Mouse (Mus musculus): ENCODE results near the gene Ccrl2. TPM values are rescaled to one million over a fixed set of nuclear protein-coding genes. Genes with fewer than 3 reads are reported as not detected.

The Ccrl2 gene
- polyA plus RNA-seq (2015; fragmentation: Nextera tagmentation; extraction: Ambion mirVana): 2.5 TPM in 2 replicates

DNA sequence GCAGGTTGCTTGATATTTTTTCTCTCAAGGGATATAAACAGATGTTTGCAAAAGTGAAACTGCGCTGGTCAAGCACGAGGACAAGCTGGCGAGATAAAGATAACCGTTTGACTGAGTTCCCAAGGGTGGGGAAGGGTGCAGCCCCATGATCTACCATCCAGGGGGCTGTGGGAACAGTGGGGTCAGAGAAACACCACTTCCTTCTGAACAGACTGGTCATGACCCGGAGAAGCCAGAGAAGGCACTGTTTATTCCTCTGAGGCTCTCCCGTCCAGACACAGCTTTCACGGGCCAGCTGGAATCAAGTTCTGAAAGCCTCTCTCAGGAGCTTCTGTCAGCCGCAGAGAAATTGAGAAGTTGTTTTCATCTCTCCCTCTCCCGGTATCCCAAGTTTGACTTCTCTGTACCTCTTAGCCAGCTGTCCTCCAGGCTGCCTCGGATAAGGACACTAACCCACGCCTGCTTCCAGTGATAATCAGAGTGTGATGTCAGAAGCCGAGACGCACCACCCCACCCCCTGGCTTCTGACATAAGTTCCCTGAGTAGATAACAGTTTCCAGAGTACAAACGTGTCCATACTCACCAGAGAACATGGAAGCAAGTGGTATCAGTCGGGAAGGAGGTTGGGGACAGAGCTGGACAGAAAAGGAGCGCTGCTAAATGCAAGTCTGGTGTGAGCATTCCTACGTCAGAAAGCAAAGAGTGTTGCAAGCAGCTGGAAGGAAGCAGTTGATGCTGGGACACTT is at the start of gene Ccrl2:
Gene Ccrl2 (minus strand): TSS at position 722 of the 746 bp plus-strand sequence.
- H3K4me2 ChIP-seq: peak within 1 kb of the TSS; percentile 83
- H3K9ac ChIP-seq: peak within 1 kb of the TSS; percentile 27; the same call in 1 of the 2 replicates
- H3K4me3 ChIP-seq (replicated peaks): peak within 1 kb of the TSS; percentile 45
- WGBS: 7% methylated on average over 17 of the region's 17 CpGs
- peak; percentile 93 for ATAC-seq (ENCODE audit: insufficient read depth, low FRiP score, low read depth)
- H3K27me3 ChIP-seq (replicated peaks): no peaks in the 10 kb centered on the region
- no peaks in the 10 kb centered on the region for H3K9me3 ChIP-seq
- H3K36me3 ChIP-seq: no peaks in the 10 kb centered on the region
- H3K4me1 ChIP-seq: peaks cover 16% of the 10 kb centered on the region
- H3K27ac ChIP-seq: peak within 1 kb of the TSS; percentile 59; the same call in 1 of the 2 replicates

DNA sequence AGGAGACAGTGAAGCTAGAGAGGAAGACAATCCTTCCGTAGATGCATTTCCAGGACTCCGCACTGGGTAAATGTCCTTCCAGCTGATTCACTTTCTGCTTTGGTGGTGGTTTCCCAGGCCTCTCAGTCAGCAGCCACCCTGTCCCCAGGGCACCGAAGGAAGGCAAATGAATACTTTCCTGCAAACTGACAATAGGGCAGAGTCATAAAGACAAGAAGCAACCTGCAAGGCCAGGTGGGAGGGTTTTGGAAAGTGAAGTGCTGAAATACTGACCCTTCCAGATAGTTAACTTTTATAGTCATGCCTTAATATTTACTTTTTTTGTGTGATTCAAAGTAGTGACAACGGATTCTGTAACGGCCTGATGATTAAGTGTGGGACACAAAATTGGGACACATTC is 46.6 kb upstream of the Ccrl2 start:
- 77% methylated on average over 5 of the region's 5 CpGs for WGBS
- ATAC-seq (ENCODE audit: insufficient read depth, low FRiP score, low read depth): no peak
- Histone ChIP-seq H3K9me3 (no peaks in the 10 kb centered on the region), H3K4me2 (no peak overlapping the region), H3K4me3 (replicated peaks) (no peak overlapping the region), H3K4me1 (no peaks in the 10 kb centered on the region), H3K27me3 (replicated peaks) (no peaks in the 10 kb centered on the region), H3K36me3 (no peaks in the 10 kb centered on the region), H3K27ac (peak overlapping the region; percentile 11; the same call in 1 of the 2 replicates), H3K9ac (no peak overlapping the region)

DNA sequence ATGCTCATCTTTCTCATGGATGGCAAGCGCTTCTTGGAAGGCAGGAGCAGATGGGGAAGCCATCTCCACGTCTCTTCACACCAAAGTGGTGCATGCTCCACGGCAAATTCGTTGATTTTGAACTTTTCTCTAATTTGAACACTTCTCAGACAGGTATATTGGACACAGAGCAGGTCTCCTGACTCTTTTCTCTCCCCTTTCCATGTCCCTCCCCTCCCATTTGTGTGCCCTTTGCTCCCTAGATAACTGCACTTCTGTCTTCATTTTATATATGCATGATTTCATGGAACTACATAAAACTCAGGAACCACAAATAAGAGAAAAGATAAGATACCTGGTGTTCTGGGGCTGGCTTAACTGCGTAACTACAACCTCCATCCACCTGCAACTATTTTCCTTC is 46.0 kb upstream of the Ccrl2 start:
- Histone ChIP-seq H3K9me3 (no peaks in the 10 kb centered on the region), H3K4me2 (no peak overlapping the region), H3K9ac (no peak overlapping the region), H3K36me3 (no peaks in the 10 kb centered on the region), H3K27ac (peak overlapping the region; percentile 11; the same call in 1 of the 2 replicates), H3K4me1 (no peaks in the 10 kb centered on the region), H3K27me3 (replicated peaks) (no peaks in the 10 kb centered on the region), H3K4me3 (replicated peaks) (no peak overlapping the region)
- WGBS: 84% methylated on average over 5 of the region's 5 CpGs
- no peak for ATAC-seq (ENCODE audit: insufficient read depth, low FRiP score, low read depth)

DNA sequence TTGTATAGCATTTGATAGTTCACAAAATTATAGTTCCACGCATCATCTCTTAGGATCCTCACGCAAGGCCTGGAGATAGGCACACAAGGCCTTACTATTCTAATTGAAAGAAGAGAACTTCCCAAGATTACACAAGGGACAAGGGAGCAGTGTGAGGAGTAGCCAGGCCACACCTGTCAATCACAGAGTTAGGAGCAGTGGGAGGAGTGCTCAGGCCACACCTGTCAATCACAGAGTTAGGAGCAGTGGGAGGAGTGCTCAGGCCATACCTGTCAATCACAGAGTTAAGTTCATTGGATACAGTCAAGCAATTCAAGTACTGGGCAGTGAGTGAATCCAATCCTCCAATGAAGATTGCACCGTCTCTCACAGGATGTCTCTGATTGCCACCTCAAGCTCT is 43.1 kb upstream of the Ccrl2 start:
- Histone ChIP-seq H3K27me3 (replicated peaks) (no peaks in the 10 kb centered on the region), H3K4me3 (replicated peaks) (no peak overlapping the region), H3K4me1 (no peaks in the 10 kb centered on the region), H3K36me3 (no peaks in the 10 kb centered on the region), H3K9ac (no peak overlapping the region), H3K27ac (no peak overlapping the region), H3K9me3 (no peaks in the 10 kb centered on the region), H3K4me2 (no peak overlapping the region)
- no peak for ATAC-seq (ENCODE audit: insufficient read depth, low FRiP score, low read depth)
- 89% methylated on average over 3 of the region's 3 CpGs for WGBS

DNA sequence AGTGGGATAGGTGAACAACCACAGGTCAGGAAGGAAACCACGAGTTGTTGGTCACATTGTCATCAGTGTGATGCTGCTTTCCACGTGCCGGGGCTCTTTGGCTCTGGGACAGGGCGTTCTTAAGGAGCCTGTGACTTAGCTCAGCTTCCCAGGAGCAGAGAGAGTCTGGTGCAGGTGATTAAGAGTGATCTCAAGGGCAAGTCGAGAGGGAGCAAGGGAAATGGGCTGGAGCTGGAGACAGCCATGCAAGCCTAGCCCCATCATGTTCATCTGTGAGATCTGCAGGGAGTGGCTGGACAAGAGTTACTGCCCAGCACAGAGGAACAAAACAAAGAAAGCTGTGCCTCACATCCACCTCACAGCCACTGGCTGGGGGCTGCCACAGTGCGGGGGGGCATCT is 40.2 kb upstream of the Ccrl2 start:
- H3K4me1 ChIP-seq: no peaks in the 10 kb centered on the region
- H3K9ac ChIP-seq: no peak overlapping the region
- no peak overlapping the region for H3K4me3 ChIP-seq (replicated peaks)
- WGBS: 59% methylated on average over 6 of the region's 6 CpGs
- no peaks in the 10 kb centered on the region for H3K36me3 ChIP-seq
- H3K27me3 ChIP-seq (replicated peaks): no peaks in the 10 kb centered on the region
- no peak for ATAC-seq (ENCODE audit: insufficient read depth, low FRiP score, low read depth)
- H3K4me2 ChIP-seq: no peak overlapping the region
- no peaks in the 10 kb centered on the region for H3K9me3 ChIP-seq
- no peak overlapping the region for H3K27ac ChIP-seq

DNA sequence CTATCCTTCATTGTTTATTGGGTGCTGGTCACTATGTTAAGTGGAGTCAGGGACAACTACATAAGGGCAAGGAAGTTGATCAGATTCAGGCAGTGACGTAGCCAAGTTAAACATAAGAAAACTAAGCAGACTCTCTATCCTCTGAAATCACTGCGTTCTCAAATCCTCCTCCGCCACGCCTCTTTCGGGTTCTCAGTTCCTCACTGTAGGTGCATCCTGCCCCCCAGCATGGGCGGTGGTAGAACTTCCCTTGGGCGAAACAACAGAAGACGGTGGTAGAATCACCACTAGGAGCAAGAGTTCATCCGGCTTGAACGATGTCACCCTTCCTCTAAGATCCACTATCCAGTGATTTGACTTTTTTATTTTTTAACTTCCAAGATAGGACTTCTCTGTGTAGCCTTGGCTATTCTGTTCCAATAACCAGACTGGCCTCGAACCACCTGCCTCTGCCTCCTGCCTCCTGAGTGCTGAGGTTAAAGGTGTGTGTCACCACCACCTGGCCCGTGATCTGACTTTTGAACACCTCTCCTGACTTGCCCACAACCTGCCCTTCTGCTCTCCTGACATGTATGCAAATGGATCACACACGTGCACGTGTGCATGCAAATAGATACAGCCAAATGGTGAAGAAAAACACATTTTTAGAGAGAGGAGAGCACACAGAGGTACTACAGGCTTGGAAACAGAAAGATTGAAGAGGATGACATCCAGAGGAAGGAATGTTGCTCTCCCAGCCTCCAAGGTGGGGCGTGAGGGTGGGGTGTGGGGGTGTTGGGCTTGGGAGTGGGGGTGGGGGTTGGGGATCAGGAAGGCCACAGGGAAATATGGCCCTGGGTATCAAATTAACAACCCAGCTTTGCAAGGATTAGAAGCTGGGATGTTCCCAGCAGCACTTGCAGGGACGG is 39.4 kb upstream of the Ccrl2 start:
- 76% methylated on average over 16 of the region's 16 CpGs for WGBS
- Histone ChIP-seq H3K9me3 (no peaks in the 10 kb centered on the region), H3K4me1 (no peaks in the 10 kb centered on the region), H3K4me2 (no peak overlapping the region), H3K4me3 (replicated peaks) (no peak overlapping the region), H3K36me3 (no peaks in the 10 kb centered on the region), H3K27me3 (replicated peaks) (no peaks in the 10 kb centered on the region), H3K27ac (no peak overlapping the region), H3K9ac (no peak overlapping the region)
- ATAC-seq (ENCODE audit: insufficient read depth, low FRiP score, low read depth): no peak

DNA sequence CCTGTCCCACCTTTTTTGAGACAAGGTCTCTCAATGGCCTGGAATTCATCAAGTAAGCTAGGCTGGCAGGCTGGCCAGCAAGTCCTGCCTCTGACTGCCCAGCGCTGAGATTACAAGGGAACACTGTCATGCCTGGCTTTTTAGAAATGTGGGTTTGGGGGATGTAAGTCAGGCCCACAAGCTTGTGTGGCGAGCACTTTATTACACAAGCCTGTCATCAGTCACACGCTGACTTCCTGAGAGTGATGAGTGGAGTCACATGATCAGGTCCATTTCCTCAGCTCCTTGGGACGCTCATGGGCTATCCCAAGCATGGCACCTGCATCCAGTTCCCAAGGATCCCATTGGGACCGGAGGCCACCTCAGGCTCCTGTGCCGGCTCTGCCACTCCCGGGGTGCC is 38.4 kb upstream of the Ccrl2 start:
- Histone ChIP-seq H3K4me1 (no peaks in the 10 kb centered on the region), H3K9ac (no peak overlapping the region), H3K4me2 (no peak overlapping the region), H3K27ac (no peak overlapping the region), H3K36me3 (no peaks in the 10 kb centered on the region), H3K27me3 (replicated peaks) (no peaks in the 10 kb centered on the region), H3K4me3 (replicated peaks) (no peak overlapping the region), H3K9me3 (no peaks in the 10 kb centered on the region)
- 71% methylated on average over 7 of the region's 7 CpGs for WGBS
- no peak for ATAC-seq (ENCODE audit: insufficient read depth, low FRiP score, low read depth)

DNA sequence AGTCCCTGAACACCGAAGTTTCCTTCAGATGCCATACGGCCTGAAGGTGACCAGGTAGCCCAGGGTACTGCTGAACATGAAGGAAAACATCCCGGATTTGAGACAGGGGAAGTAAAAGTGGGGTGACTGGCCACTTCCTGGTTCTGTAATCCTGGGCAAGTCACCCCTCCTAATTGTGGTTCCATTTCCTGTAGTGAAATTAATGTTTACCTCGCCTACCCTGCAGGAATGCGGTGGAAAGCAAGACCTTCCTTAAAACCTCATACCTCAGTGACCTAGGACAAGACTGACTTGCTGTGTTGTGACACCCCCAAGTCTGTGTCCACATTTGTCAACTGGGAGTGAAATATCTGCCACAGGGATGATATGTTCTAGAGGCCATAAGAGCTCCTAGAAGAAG is 37.3 kb upstream of the Ccrl2 start:
- Histone ChIP-seq H3K4me3 (replicated peaks) (no peak overlapping the region), H3K4me2 (no peak overlapping the region), H3K27me3 (replicated peaks) (no peaks in the 10 kb centered on the region), H3K27ac (no peak overlapping the region), H3K36me3 (no peaks in the 10 kb centered on the region), H3K9ac (no peak overlapping the region), H3K9me3 (no peaks in the 10 kb centered on the region), H3K4me1 (no peaks in the 10 kb centered on the region)
- ATAC-seq (ENCODE audit: insufficient read depth, low FRiP score, low read depth): no peak
- WGBS: 57% methylated on average over 5 of the region's 5 CpGs

DNA sequence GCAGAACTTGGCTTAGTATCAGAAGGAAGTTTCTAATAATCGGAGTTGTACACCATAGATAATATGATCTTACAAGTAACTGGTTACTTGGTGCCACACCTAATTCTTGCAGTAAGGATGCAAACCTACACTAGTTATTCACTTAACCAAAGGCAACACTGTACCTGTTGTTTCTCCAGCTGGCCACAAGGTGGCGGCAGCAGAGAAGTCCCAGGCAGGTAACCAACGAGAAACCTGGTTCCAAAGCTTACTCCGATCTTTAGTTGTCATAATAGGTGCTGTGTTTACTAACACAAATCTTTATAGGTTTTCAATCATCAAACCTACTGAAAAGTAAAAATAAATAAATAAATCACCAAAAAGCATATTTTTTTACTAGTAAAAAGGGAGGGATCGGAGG is 35.8 kb upstream of the Ccrl2 start:
- Histone ChIP-seq H3K4me1 (0 out of 2 replicates have a peak, but pooled peaks cover 3% of the 10 kb centered on the region), H3K27me3 (replicated peaks) (no peaks in the 10 kb centered on the region), H3K9me3 (no peaks in the 10 kb centered on the region), H3K36me3 (no peaks in the 10 kb centered on the region), H3K9ac (no peak overlapping the region), H3K4me3 (replicated peaks) (no peak overlapping the region), H3K27ac (no peak overlapping the region), H3K4me2 (no peak overlapping the region)
- WGBS: 25% methylated on average over 5 of the region's 5 CpGs
- ATAC-seq (ENCODE audit: insufficient read depth, low FRiP score, low read depth): no peak

DNA sequence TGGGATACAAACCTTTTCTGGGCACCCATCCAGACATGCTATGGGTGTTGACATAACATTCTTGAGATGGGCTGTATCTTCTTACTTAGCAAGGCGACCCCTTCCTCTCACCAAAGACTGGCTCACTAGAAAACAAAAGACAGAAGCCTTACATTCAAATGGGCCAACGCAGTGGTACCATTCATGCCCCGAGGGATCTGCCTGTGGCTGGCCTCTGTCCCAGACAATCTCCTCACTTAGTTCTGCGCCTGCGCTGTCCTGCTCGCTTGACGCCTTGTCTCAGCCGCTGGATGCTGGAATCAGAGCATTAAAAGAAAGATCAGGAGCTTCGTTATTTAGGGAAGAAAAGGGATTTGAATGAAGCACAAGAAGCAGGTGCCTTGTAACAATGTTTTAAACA is 35.3 kb upstream of the Ccrl2 start:
- no peak for ATAC-seq (ENCODE audit: insufficient read depth, low FRiP score, low read depth)

DNA sequence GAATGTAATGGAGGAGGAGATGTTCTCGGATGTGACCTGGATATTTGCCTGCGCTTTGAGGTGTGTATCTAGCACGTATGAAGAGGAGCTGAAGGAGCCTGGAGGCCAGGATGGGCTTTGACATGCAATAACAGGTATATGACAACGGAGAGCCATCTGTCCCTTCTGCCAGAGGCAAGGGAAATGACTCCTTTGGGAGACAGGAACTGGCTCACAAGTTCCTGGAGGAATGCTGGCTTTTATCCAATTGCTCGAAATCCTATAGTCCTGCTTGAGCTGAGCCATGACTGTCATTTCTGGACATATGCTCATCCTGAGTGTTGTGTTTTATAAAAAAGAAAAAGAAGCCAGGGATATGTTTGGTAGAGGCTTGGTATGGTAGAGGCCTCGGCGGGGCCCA is 31.6 kb upstream of the Ccrl2 start:
- no peak for ATAC-seq (ENCODE audit: insufficient read depth, low FRiP score, low read depth)
- no peaks in the 10 kb centered on the region for H3K27me3 ChIP-seq (replicated peaks)
- H3K4me3 ChIP-seq (replicated peaks): no peak overlapping the region
- H3K9me3 ChIP-seq: no peaks in the 10 kb centered on the region
- 36% methylated on average over 7 of the region's 7 CpGs for WGBS
- no peaks in the 10 kb centered on the region for H3K36me3 ChIP-seq
- H3K9ac ChIP-seq: no peak overlapping the region
- H3K27ac ChIP-seq: no peak overlapping the region
- 0 out of 2 replicates have a peak, but pooled peaks cover 3% of the 10 kb centered on the region for H3K4me1 ChIP-seq
- H3K4me2 ChIP-seq: no peak overlapping the region

More for the DNA sequence above, 35.3 kb upstream of the Ccrl2 start:
- no peaks in the 10 kb centered on the region for H3K36me3 ChIP-seq
- H3K4me3 ChIP-seq (replicated peaks): no peak overlapping the region
- no peak overlapping the region for H3K4me2 ChIP-seq
- no peak overlapping the region for H3K9ac ChIP-seq
- 68% methylated on average over 9 of the region's 9 CpGs for WGBS
- 0 out of 2 replicates have a peak, but pooled peaks cover 3% of the 10 kb centered on the region for H3K4me1 ChIP-seq
- no peak overlapping the region for H3K27ac ChIP-seq
- no peaks in the 10 kb centered on the region for H3K27me3 ChIP-seq (replicated peaks)
- no peaks in the 10 kb centered on the region for H3K9me3 ChIP-seq

DNA sequence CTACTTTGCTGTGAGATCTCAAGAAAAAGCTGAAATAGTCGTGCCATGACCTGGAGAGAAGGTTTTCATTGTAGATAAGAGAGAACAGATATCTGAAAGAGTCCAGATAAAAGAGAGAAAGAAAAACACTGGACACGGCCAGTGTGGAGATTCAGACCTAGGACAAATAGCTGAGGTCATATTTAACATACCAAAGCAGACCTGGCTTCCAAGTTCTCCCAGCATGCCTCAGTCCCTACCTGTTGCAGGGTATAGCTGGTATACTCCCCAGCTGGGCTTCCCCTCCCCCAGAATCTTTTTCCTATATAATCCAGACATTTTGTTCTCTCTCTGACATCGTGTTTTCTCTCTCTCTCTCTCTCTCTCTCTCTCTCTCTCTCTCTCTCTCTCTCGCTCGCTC is 30.6 kb upstream of the Ccrl2 start:
- ATAC-seq (ENCODE audit: insufficient read depth, low FRiP score, low read depth): no peak
- 10% methylated on average over 5 of the region's 5 CpGs for WGBS
- 0 out of 2 replicates have a peak, but pooled peaks cover 3% of the 10 kb centered on the region for H3K4me1 ChIP-seq
- H3K36me3 ChIP-seq: no peaks in the 10 kb centered on the region
- no peaks in the 10 kb centered on the region for H3K9me3 ChIP-seq
- H3K4me2 ChIP-seq: no peak overlapping the region
- H3K27ac ChIP-seq: no peak overlapping the region
- H3K9ac ChIP-seq: no peak overlapping the region
- H3K4me3 ChIP-seq (replicated peaks): no peak overlapping the region
- no peaks in the 10 kb centered on the region for H3K27me3 ChIP-seq (replicated peaks)
